In genomic region chr17:28361921-28362652, GRCm38 (mm10) we compare ENCODE assay signal across 11 mouse cellular contexts. TPM values are rescaled to one million over a fixed set of nuclear protein-coding genes. Genes with fewer than 3 reads are reported as not detected.
DNase-seq lines count a peak whose midpoint lies in the region; ATAC-seq and TF ChIP-seq lines count a peak whose summit lies in the region.
"Had no signal": no experiment of that assay in that cellular context is flagged by ENCODE, and none has a peak within 500 bp of the region (broad histone marks: within the 10 kb centered on the region; RNA-seq: fewer than 3 reads in every experiment).

No protein-coding gene starts in this region.

- no peak for ATAC-seq in kidney, embryonic 15.5 days (replicated peaks; ENCODE audit: low FRiP score)
- no peak for ATAC-seq in embryonic facial prominence, embryonic 15.5 days (ENCODE audit: insufficient number of reproducible peaks, low FRiP score, low TSS enrichment, low read depth)
- ATAC-seq in intestine, postnatal 0 days, result no peak
- ATAC-seq in neural tube, embryonic 14.5 days (ENCODE audit: low read depth), result no peak

- peaks cover 53% of the 10 kb centered on the region for H3K4me1 ChIP-seq in kidney, embryonic 15.5 days
- H3K4me1 ChIP-seq in embryonic facial prominence, embryonic 15.5 days, result peaks cover 33% of the 10 kb centered on the region
- peaks cover 5% of the 10 kb centered on the region; the same call in 1 of the 2 replicates for H3K4me1 ChIP-seq in intestine, postnatal 0 days (replicated peaks; ENCODE audit: control insufficient read depth, insufficient read depth, low read length)
- H3K4me1 ChIP-seq in neural tube, embryonic 14.5 days (ENCODE audit: control insufficient read depth, insufficient read depth, low read length), result peaks cover 10% of the 10 kb centered on the region

- H3K36me3 ChIP-seq in kidney, embryonic 15.5 days, result no peaks in the 10 kb centered on the region
- H3K36me3 ChIP-seq in embryonic facial prominence, embryonic 15.5 days, result no peaks in the 10 kb centered on the region
- no peaks in the 10 kb centered on the region for H3K36me3 ChIP-seq in intestine, postnatal 0 days (ENCODE audit: control insufficient read depth, insufficient read depth)
- H3K36me3 ChIP-seq in neural tube, embryonic 14.5 days (ENCODE audit: control insufficient read depth, insufficient read depth, low read length), result no peaks in the 10 kb centered on the region

- peak overlapping the region; percentile 36 for H3K4me3 ChIP-seq in kidney, embryonic 15.5 days (replicated peaks)
- peak overlapping the region; percentile 27 for H3K4me3 ChIP-seq in embryonic facial prominence, embryonic 15.5 days (replicated peaks)
- peak overlapping the region; percentile 21 for H3K4me3 ChIP-seq in intestine, postnatal 0 days (ENCODE audit: low read depth, low read length)
- peak overlapping the region; percentile 23 for H3K4me3 ChIP-seq in neural tube, embryonic 14.5 days (ENCODE audit: low read depth, low read length)

- H3K4me2 ChIP-seq in kidney, embryonic 15.5 days, result peak overlapping the region; percentile 57
- peak overlapping the region; percentile 51 for H3K4me2 ChIP-seq in embryonic facial prominence, embryonic 15.5 days (replicated peaks)
- H3K4me2 ChIP-seq in intestine, postnatal 0 days (replicated peaks; ENCODE audit: low read depth), result peak overlapping the region; percentile 55
- peak overlapping the region; percentile 42 for H3K4me2 ChIP-seq in neural tube, embryonic 14.5 days (ENCODE audit: low read depth, low read length)

- peak overlapping the region; percentile 34 for H3K9ac ChIP-seq in kidney, embryonic 15.5 days
- no peak overlapping the region for H3K9ac ChIP-seq in embryonic facial prominence, embryonic 15.5 days
- no peak overlapping the region for H3K9ac ChIP-seq in intestine, postnatal 0 days (ENCODE audit: low read depth, low read length)
- H3K9ac ChIP-seq in neural tube, embryonic 14.5 days (replicated peaks; ENCODE audit: low read depth, low read length), result 0 out of 2 replicates have a peak overlapping the region, but pooled peaks have one; percentile 8

- no peak for DNase-seq in kidney, postnatal 14 days
- no peak for DNase-seq in urinary bladder, postnatal 25 days (ENCODE audit: low spot score)
- DNase-seq in ovary, adult 18-20 months (ENCODE audit: low spot score), result no peak
- DNase-seq in cerebellum, postnatal 25 days, result no peak
- DNase-seq: kidney, postnatal 25 days; right cerebral cortex, adult 18-20 months had no signal

- peaks cover 62% of the 10 kb centered on the region for H3K27me3 ChIP-seq in kidney, embryonic 15.5 days
- H3K27me3 ChIP-seq in embryonic facial prominence, embryonic 15.5 days, result peaks cover 27% of the 10 kb centered on the region
- H3K27me3 ChIP-seq in intestine, postnatal 0 days (replicated peaks; ENCODE audit: control insufficient read depth, insufficient read depth, low read length), result peaks cover 36% of the 10 kb centered on the region
- peaks cover 44% of the 10 kb centered on the region for H3K27me3 ChIP-seq in neural tube, embryonic 14.5 days (ENCODE audit: control insufficient read depth, insufficient read depth, low read length)

- H3K9me3 ChIP-seq in kidney, embryonic 15.5 days (replicated peaks), result no peaks in the 10 kb centered on the region
- H3K9me3 ChIP-seq in embryonic facial prominence, embryonic 15.5 days (replicated peaks), result no peaks in the 10 kb centered on the region
- H3K9me3 ChIP-seq in intestine, postnatal 0 days (ENCODE audit: control insufficient read depth), result no peaks in the 10 kb centered on the region
- H3K9me3 ChIP-seq in neural tube, embryonic 14.5 days (ENCODE audit: control insufficient read depth, low read length), result no peaks in the 10 kb centered on the region

- TF ChIP-seq CTCF in intestine, postnatal 0 days (IDR thresholded peaks at IDR 0.05; ENCODE audit: low read depth), result no peak

- 26% methylated on average over 11 of the region's 11 CpGs for WGBS in kidney, embryonic 15.5 days
- WGBS in embryonic facial prominence, embryonic 15.5 days, result 30% methylated on average over 11 of the region's 11 CpGs
- WGBS in intestine, postnatal 0 days, result 46% methylated on average over 11 of the region's 11 CpGs
- WGBS in neural tube, embryonic 14.5 days, result 31% methylated on average over 11 of the region's 11 CpGs

- H3K27ac ChIP-seq in kidney, embryonic 15.5 days, result no peak overlapping the region
- no peak overlapping the region for H3K27ac ChIP-seq in embryonic facial prominence, embryonic 15.5 days (replicated peaks)
- no peak overlapping the region for H3K27ac ChIP-seq in intestine, postnatal 0 days (ENCODE audit: low read depth, low read length)
- H3K27ac ChIP-seq in neural tube, embryonic 14.5 days (ENCODE audit: low read depth, low read length), result no peak overlapping the region

RNA-seq across cellular contexts. Expression of gene Tulp1, which starts 2.9 kb away (rescaled TPM):
- 5.6 and 6.4 TPM in 2 replicates for polyA plus RNA-seq in kidney, embryonic 15.5 days (2015; fragmentation: Nextera tagmentation; extraction: Ambion mirVana)
- polyA plus RNA-seq in embryonic facial prominence, embryonic 15.5 days (2015; fragmentation: Nextera tagmentation; extraction: Ambion mirVana), result 5.1 and 5.8 TPM in 2 replicates
- 1.2 and 1.4 TPM in 2 replicates for polyA plus RNA-seq in intestine, postnatal 0 days (2015; fragmentation: Nextera tagmentation; extraction: Ambion mirVana)
- polyA plus RNA-seq in neural tube, embryonic 14.5 days (2014; fragmentation: Nextera tagmentation; extraction: Ambion mirVana), result 0.66 and 0.89 TPM in 2 replicates
- polyA plus RNA-seq: liver, embryonic 16.5 days had no signal

RNA-seq across cellular contexts. Expression of gene Tead3, which starts 11.5 kb away (rescaled TPM):
- polyA plus RNA-seq in kidney, embryonic 15.5 days (2015; fragmentation: Nextera tagmentation; extraction: Ambion mirVana), result 9.8 and 11.0 TPM in 2 replicates
- 17.9 and 18.8 TPM in 2 replicates for polyA plus RNA-seq in embryonic facial prominence, embryonic 15.5 days (2015; fragmentation: Nextera tagmentation; extraction: Ambion mirVana)
- polyA plus RNA-seq in intestine, postnatal 0 days (2015; fragmentation: Nextera tagmentation; extraction: Ambion mirVana), result 5.8 and 6.2 TPM in 2 replicates
- polyA plus RNA-seq in neural tube, embryonic 14.5 days (2014; fragmentation: Nextera tagmentation; extraction: Ambion mirVana), result 1.2 and 1.6 TPM in 2 replicates

RNA-seq across cellular contexts. Expression of gene Rpl10a, which starts 33.8 kb away (rescaled TPM):
- polyA plus RNA-seq in kidney, embryonic 15.5 days (2015; fragmentation: Nextera tagmentation; extraction: Ambion mirVana), result 643 and 689 TPM in 2 replicates
- polyA plus RNA-seq in embryonic facial prominence, embryonic 15.5 days (2015; fragmentation: Nextera tagmentation; extraction: Ambion mirVana), result 620 and 681 TPM in 2 replicates
- 383 and 417 TPM in 2 replicates for polyA plus RNA-seq in intestine, postnatal 0 days (2015; fragmentation: Nextera tagmentation; extraction: Ambion mirVana)
- 367 and 407 TPM in 2 replicates for polyA plus RNA-seq in neural tube, embryonic 14.5 days (2014; fragmentation: Nextera tagmentation; extraction: Ambion mirVana)

RNA-seq across cellular contexts. Expression of gene Fance, which starts 48.8 kb away (rescaled TPM):
- 28.4 and 33.7 TPM in 2 replicates for polyA plus RNA-seq in kidney, embryonic 15.5 days (2015; fragmentation: Nextera tagmentation; extraction: Ambion mirVana)
- polyA plus RNA-seq in embryonic facial prominence, embryonic 15.5 days (2015; fragmentation: Nextera tagmentation; extraction: Ambion mirVana), result 37.6 and 38.5 TPM in 2 replicates
- 10.3 and 11.0 TPM in 2 replicates for polyA plus RNA-seq in intestine, postnatal 0 days (2015; fragmentation: Nextera tagmentation; extraction: Ambion mirVana)
- polyA plus RNA-seq in neural tube, embryonic 14.5 days (2014; fragmentation: Nextera tagmentation; extraction: Ambion mirVana), result 22.7 and 23.5 TPM in 2 replicates

Comparison
In these comparisons a context has a peak if more than half of its experiments do, and no peak if none do; other contexts are left out.
1. H3K9ac ChIP-seq: peak in kidney, embryonic 15.5 days (single experiment) and neural tube, embryonic 14.5 days (single experiment); none in embryonic facial prominence, embryonic 15.5 days (single experiment) and intestine, postnatal 0 days (single experiment).
2. Peak in every context shown above with its lines, with median percentiles within 50 percentile points of each other: H3K4me2 ChIP-seq and H3K4me3 ChIP-seq.